Mouse (Mus musculus) embryonic fibroblast, embryonic 13.5 days (primary cell): Measurements from ENCODE around the gene Cep68. TPM values are rescaled to one million over a fixed set of nuclear protein-coding genes. Genes with fewer than 3 reads are reported as not detected.

Experiments
- H3K27ac ChIP-seq: 2 replicates; pipeline ENCODE4 v1.5.1; 2012; ENCODE audit warnings: low read length, control low read depth, inconsistent platforms; ENCODE audit not compliant: insufficient read depth
- H3K4me1 ChIP-seq: 2 replicates; pipeline ENCODE4 v1.6.1; 2011; ENCODE audit warnings: low read length; ENCODE audit not compliant: control insufficient read depth, insufficient read depth
- H3K4me3 ChIP-seq: 2 replicates; pipeline ENCODE4 v1.5.1; 2011; ENCODE audit warnings: mild to moderate bottlenecking, control low read depth, low read length; ENCODE audit not compliant: insufficient read depth
- CTCF ChIP-seq: IDR thresholded peaks from 2 replicates; pipeline ENCODE4 v1.5.1; 2011; ENCODE audit warnings: mild to moderate bottlenecking, control low read depth, low read length, moderate library complexity, borderline replicate concordance; ENCODE audit not compliant: insufficient read depth
- POLR2A ChIP-seq: IDR thresholded peaks from 2 replicates; pipeline ENCODE4 v1.6.1; 2011; ENCODE audit warnings: low read depth, mild to moderate bottlenecking, control low read depth, low read length, moderate library complexity
- polyA plus RNA-seq: library from polyadenylated mRNA; stranded (reverse); fragments of >200 nt; gene quantifications from 2 replicates; pipeline ENCODE4 v1.2.4, GENCODE M21; 2011; ENCODE audit warnings: low read depth; ENCODE audit not compliant: missing spikeins, insufficient read length

Gene Cep68
- polyA plus RNA-seq, 1 experiment: 17.4 TPM

- H3K27ac ChIP-seq: no peak overlapping the region
- H3K4me3 ChIP-seq: no peak overlapping the region
- TF ChIP-seq CTCF: no peak
- no peak for TF ChIP-seq POLR2A
- peaks cover 9% of the 10 kb centered on the region for H3K4me1 ChIP-seq
These were observed 5.9 kb downstream of the Cep68 start for GRCm38 (mm10) chr11:20243214-20243913.

GRCm38 (mm10) chr11:20242366-20243056 is 6.7 kb downstream of the Cep68 start:
- no peak for TF ChIP-seq POLR2A
- Histone ChIP-seq H3K27ac (no peak overlapping the region), H3K4me3 (no peak overlapping the region), H3K4me1 (peaks cover 9% of the 10 kb centered on the region)

- Histone ChIP-seq H3K4me3 (no peak overlapping the region), H3K4me1 (peaks cover 2% of the 10 kb centered on the region; the same call in 1 of the 2 replicates), H3K27ac (no peak overlapping the region)
- TF ChIP-seq POLR2A: no peak
- no peak for TF ChIP-seq CTCF
These were observed 7.9 kb downstream of the Cep68 start for GRCm38 (mm10) chr11:20241311-20241710.

- Histone ChIP-seq H3K27ac (no peak overlapping the region), H3K4me3 (no peak overlapping the region), H3K4me1 (peaks cover under 1% of the 10 kb centered on the region; the same call in 1 of the 2 replicates)
- TF ChIP-seq POLR2A (no peak), CTCF (no peak)
These were observed 8.9 kb downstream of the Cep68 start for GRCm38 (mm10) chr11:20240331-20240730.

GRCm38 (mm10) chr11:20239279-20239861 is 9.9 kb downstream of the Cep68 start:
- Histone ChIP-seq H3K4me1 (no peaks in the 10 kb centered on the region; the same call in 1 of the 2 replicates), H3K27ac (no peak overlapping the region), H3K4me3 (no peak overlapping the region)
- TF ChIP-seq CTCF (no peak), POLR2A (no peak)

GRCm38 (mm10) chr11:20237976-20238375 is 11.3 kb downstream of the Cep68 start:
- Histone ChIP-seq H3K4me1 (no peaks in the 10 kb centered on the region; the same call in 1 of the 2 replicates), H3K27ac (no peak overlapping the region), H3K4me3 (no peak overlapping the region)
- TF ChIP-seq CTCF (no peak), POLR2A (no peak)

- Histone ChIP-seq H3K4me1 (no peaks in the 10 kb centered on the region; the same call in 1 of the 2 replicates), H3K4me3 (no peak overlapping the region), H3K27ac (no peak overlapping the region)
- no peak for TF ChIP-seq POLR2A
- no peak for TF ChIP-seq CTCF
These were observed 12.2 kb downstream of the Cep68 start for GRCm38 (mm10) chr11:20237018-20237417.

- Histone ChIP-seq H3K27ac (no peak overlapping the region), H3K4me3 (no peak overlapping the region), H3K4me1 (no peaks in the 10 kb centered on the region; the same call in 1 of the 2 replicates)
- no peak for TF ChIP-seq POLR2A
- no peak for TF ChIP-seq CTCF
These were observed 15.0 kb downstream of the Cep68 start for GRCm38 (mm10) chr11:20234233-20234632.

GRCm38 (mm10) chr11:20232016-20232755 is 17.0 kb downstream of the Cep68 start:
- no peak for TF ChIP-seq POLR2A
- TF ChIP-seq CTCF: no peak
- H3K27ac ChIP-seq: no peak overlapping the region
- H3K4me1 ChIP-seq: no peaks in the 10 kb centered on the region; the same call in 1 of the 2 replicates
- no peak overlapping the region for H3K4me3 ChIP-seq
